Mouse (Mus musculus): Measurements from ENCODE around the gene Ntn5. TPM values are rescaled to one million over a fixed set of nuclear protein-coding genes. Genes with fewer than 3 reads are reported as not detected.

Ntn5 gene
- polyA plus RNA-seq, 1 experiment from 2014 or later = not detected

DNA sequence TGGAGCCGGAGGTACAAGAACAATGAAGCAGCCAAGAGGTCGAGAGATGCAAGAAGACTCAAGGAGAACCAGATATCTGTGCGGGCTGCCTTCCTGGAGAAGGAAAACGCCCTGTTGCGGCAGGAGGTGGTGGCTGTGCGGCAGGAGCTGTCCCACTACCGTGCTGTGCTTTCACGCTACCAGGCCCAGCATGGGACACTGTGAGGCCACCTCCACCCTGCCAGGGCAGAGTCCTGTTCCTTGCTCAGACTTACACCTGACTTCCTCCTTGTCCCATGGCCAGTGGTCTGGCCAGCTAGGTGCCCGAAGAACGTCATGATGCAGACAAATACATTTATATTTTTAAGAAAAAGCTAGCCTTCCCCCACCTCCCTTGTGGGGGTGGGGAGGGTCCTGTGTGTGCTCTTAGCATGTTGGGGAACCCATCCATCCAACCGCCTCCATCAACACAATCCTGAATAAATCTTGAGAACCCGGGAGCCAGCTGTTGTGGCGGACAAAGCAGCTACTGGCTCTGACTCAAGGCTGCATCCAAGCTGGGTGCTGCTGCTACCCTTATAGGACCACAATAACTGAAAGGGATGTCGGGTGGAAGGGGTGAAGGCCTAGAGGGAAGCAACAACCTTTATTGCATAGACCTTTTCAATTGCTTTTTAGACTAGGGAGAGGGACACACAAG lies 26.0 kb downstream of the Ntn5 start:
- Histone ChIP-seq H3K79me2 (ENCODE audit: inconsistent target) (peaks cover 66% of the 10 kb centered on the region), H3K27ac (no peak overlapping the region), H3K4me3 (ENCODE audit: inconsistent target) (no peak overlapping the region), H3K36me3 (ENCODE audit: inconsistent target) (peaks cover 43% of the 10 kb centered on the region)
- WGBS (ENCODE audit: missing documents) = 90% methylated on average over 14 of the region's 14 CpGs

DNA sequence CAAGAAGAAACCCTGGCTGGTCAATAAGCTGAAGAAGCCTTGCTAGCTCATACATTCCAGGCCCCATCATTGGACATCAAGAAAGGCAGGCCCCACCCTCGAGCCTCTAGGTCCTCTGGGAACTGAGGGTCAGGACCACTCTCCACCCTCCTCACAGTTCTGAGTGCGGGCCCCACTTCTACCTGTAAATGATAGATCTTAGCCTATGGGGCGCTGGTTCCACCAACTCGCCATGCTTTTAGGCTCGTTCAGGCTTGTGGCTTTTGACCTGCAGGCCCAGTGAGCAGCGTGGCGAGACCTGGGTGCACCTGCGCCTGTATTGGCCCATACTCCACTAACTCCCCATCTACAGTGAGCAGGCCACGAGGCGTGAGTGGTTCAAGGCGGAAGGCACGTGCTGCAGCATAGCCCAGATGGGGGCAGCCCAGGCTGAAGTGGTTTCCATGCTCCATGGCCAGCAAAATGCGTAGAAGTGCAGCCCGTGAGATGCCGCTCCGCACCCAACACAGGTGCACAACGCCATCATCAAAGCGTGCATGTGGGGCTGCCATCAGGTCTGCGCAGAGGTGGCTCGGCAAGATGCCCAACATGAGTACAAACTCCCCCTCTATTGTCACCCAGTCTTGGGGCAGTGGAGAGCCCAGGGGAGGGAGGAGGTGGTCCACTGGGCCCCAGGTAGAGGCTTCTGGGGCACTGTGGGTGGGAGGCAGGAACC lies 26.8 kb downstream of the Ntn5 start:
- 94% methylated on average over 20 of the region's 20 CpGs for WGBS (ENCODE audit: missing documents)
- Histone ChIP-seq H3K27ac (no peak overlapping the region), H3K79me2 (ENCODE audit: inconsistent target) (peaks cover 75% of the 10 kb centered on the region), H3K4me3 (ENCODE audit: inconsistent target) (no peak overlapping the region), H3K36me3 (ENCODE audit: inconsistent target) (peaks cover 43% of the 10 kb centered on the region)

DNA sequence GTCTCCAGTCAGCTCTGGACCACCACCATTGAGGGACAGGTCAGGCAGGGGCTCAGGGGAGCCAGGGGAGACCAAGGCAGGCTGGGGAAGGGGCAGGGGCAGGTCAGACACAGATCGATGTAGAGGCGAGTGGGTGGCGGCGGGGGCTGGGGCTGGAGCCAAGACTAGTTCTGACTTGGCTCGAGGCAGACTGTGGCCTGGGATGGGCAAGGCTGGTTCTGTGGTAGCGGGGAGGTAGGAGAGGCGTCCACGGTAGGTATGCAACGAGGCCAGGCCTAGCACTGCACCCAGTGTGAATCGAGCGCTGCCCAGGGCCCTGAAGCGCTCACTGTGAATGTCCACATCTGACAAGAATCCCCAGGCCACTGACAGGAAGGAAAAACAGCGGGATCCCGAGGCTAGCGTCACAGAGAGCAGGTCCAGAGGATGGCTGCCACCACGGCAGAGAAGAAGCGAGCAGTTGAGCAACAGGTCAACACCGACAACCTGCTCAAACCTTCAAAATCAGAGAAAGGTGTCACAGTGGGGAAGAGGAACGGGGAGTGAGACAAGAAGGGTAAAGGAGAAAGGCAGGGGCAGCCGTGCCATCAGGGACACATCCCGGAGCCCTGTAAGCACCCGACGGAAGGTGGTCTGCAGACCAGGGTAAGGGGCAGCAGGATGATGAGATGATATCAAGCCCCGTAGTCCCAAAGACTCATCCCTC lies 27.6 kb downstream of the Ntn5 start:
- WGBS (ENCODE audit: missing documents) = 89% methylated on average over 22 of the region's 24 CpGs
- H3K36me3 ChIP-seq (ENCODE audit: inconsistent target) = peaks cover 43% of the 10 kb centered on the region

DNA sequence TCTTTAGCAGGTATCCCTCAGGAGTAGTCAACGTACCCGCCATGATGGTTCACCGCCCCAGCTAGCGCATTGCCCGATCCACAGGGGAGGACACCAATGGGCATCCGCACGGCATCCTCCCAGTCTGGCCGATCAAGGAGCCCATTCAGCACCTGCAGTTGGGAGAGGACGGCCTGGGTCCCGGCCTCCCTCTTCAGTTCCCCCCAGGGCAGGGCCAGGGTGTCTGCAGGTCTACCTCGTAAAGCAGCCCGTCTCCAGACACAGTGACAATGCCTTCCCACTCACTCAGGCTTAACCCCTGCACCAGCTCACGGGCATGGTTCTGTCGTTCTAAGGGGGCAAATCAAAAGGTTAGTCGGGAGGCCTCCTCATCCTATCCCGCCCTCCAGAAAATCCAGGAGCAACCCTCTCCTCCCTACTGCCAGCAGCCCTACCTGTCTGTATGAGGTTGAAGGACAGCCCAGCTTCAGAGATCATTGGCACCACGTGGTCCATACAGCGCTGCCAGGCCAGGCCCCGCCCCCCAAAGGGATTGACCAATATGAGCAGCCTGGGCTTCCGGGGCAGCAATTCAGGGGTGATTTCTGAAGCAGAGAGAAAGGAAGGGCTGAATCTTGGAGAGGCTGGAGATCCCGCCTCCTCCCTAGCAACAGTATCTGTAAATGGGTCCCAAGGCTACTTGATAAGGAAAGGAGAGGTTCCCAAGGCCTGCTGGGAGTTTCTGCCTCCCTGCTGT lies 28.4 kb downstream of the Ntn5 start:
- H3K36me3 ChIP-seq (ENCODE audit: inconsistent target) = peaks cover 43% of the 10 kb centered on the region
- WGBS (ENCODE audit: missing documents) = 93% methylated on average over 20 of the region's 21 CpGs
- no peak overlapping the region for H3K27ac ChIP-seq
- peaks cover 80% of the 10 kb centered on the region for H3K79me2 ChIP-seq (ENCODE audit: inconsistent target)
- no peak overlapping the region for H3K4me3 ChIP-seq (ENCODE audit: inconsistent target)

More for the DNA sequence above, 27.6 kb downstream of the Ntn5 start:
- no peak overlapping the region for H3K4me3 ChIP-seq (ENCODE audit: inconsistent target)
- H3K27ac ChIP-seq = no peak overlapping the region
- H3K79me2 ChIP-seq (ENCODE audit: inconsistent target) = peaks cover 73% of the 10 kb centered on the region

DNA sequence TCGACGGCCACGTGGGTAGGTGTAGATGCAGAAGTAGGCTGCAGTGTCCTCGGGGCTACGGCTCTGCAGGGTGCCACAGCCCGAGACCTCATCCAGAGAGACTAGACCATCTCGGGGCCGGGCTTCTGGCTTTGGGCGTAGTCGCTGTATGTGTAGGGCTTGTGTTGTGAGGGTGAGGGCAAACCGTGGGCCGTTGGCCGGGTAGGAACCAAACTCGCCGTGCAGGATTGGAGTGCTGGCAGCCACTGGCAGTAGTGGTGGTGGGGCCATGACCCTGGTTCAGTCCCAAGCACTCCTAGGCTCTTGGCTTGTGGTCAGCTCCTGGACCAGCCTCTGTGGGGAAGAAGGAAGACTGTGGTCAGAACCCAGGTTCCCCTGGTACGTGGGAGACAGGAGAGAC lies 29.6 kb downstream of the Ntn5 start:
- peaks cover 43% of the 10 kb centered on the region for H3K36me3 ChIP-seq (ENCODE audit: inconsistent target)

DNA sequence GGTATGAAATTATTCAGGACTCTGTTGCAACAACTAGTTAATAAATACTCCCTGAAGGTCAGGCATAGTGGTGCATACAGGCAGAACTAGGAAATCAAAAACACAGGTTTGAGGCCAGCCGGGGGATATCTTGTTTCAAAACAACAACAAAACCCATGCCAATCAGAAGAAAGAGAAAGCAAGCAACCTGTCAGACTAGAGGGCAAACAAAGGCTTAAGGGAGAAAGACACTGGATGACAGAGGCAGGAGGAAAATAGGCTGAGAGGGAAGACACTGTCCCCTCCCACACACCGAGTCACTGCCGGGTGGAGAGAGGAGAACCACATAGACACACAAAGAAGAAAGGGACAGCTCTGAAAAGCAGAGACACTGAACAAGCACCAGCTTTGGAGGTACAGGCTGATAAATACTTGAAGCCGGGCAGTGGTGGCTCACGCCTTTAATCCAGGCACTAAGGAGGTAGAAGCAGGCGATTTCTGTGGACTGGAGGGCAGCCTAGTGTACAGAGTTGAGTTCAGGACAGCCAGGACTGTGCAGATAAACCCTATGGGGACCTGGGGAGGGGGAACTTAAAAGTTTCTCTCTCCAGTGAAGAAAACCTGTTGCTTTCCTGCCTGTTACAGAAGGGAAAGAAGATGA lies 30.2 kb downstream of the Ntn5 start:
- WGBS (ENCODE audit: missing documents) = 88% methylated on average over 6 of the region's 6 CpGs
- Histone ChIP-seq H3K27ac (peak overlapping the region; percentile 58), H3K4me3 (ENCODE audit: inconsistent target) (peak overlapping the region; percentile 78), H3K79me2 (ENCODE audit: inconsistent target) (peaks cover 87% of the 10 kb centered on the region), H3K36me3 (ENCODE audit: inconsistent target) (peaks cover 43% of the 10 kb centered on the region)

More for the DNA sequence above, 29.6 kb downstream of the Ntn5 start:
- H3K4me3 ChIP-seq (ENCODE audit: inconsistent target) = no peak overlapping the region
- no peak overlapping the region for H3K27ac ChIP-seq
- WGBS (ENCODE audit: missing documents) = 89% methylated on average over 13 of the region's 16 CpGs
- peaks cover 85% of the 10 kb centered on the region for H3K79me2 ChIP-seq (ENCODE audit: inconsistent target)

DNA sequence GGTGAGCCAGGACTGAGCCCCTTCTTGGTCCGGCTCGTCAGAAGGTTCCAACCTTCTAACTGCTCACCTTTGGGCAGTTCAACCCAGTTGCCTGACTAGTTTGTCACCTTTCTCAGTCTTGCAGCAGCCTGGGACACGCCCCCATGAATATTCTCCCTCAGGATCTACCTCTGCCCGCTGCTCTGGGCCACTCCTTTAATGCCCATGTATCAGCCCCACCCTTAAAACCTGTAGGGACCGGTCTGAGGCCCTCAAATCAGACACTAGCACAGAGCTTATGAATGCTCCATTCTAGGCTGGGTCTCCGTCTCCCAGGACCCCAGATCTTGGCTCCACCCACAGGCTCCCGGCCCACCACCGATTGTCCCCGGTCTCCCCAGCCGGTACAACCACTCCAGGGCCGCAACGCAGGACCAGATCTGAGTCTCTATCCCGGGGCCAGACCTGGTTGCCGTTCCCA lies 30.8 kb downstream of the Ntn5 start:
- Histone ChIP-seq H3K36me3 (ENCODE audit: inconsistent target) (peaks cover 43% of the 10 kb centered on the region), H3K4me3 (ENCODE audit: inconsistent target) (peak overlapping the region; percentile 78), H3K27ac (peak overlapping the region; percentile 58), H3K79me2 (ENCODE audit: inconsistent target) (peaks cover 87% of the 10 kb centered on the region)
- WGBS (ENCODE audit: missing documents) = 14% methylated on average over 14 of the region's 14 CpGs

DNA sequence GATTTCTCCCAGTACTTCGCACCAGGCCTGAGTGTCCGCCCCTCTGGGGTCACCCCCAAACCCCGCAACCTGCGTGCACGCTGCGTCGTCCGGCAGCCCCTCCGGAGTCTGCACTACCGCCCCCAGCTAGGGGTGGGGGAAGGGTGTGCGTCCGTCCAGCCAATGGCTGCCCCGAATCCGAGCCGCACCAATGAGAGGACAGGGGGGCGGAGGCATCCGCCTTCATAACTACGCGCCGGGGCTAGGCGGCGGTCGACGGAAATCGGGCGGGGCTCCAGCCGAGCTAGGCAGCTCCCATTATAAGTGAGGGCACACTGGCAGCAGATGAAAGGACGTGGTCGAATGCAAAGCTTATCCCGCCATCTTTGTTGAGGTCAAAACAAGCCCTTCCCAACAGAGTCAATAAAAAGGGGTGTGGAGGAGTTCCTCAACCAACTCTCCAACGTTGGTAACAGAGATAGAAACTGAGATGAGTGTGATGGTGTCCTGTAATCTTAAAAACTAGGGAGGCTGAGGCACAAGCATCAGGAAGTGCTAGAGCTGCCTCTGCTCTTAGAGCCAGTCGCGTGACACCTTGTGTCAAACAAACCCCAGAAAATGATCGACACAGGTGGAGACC lies 31.4 kb downstream of the Ntn5 start, which contains the start of gene Rpl18:
Gene Rpl18 (plus strand): TSS at position 368 of the 619 bp plus-strand sequence.
- peak within 1 kb of the TSS; percentile 78 for H3K4me3 ChIP-seq (ENCODE audit: inconsistent target)
- WGBS (ENCODE audit: missing documents) = 6% methylated on average over 34 of the region's 34 CpGs
- peaks cover 82% of the 10 kb centered on the region for H3K79me2 ChIP-seq (ENCODE audit: inconsistent target)
- peak within 1 kb of the TSS; percentile 98 for H3K27ac ChIP-seq
- H3K36me3 ChIP-seq (ENCODE audit: inconsistent target) = peaks cover 42% of the 10 kb centered on the region

DNA sequence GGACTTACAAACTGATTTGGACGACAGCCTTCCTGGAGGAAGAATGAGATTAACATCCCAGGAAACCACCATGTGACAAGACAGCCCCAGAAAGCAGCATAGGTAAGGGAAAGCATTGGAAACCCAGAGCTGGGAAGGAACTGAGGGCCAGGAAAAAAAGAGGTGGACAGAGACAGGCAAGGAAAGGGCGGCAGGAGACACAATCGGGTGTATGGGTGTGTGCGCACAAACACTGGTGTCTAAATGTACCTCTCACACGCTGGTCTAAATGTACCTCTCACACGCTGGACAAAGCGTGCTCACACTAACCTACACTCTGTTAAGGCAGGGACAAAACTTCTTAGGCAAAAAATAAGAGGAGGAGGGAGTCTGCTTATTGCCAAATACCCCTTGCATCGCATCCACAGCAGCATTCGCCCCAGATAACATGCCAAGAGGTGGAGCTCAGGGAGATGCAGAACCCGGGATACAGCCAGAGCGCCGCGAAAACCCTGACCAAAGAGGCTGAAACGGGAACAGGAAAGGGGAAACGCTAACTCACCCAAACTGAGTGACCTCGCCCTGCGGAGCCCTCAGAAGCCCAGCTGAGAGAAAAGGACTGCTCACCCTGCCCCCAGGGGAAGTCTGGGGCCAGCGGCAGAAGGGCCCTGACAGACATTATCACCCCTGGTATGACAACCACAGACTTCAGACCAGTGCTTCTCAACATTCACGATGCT lies 32.1 kb downstream of the Ntn5 start:
- H3K27ac ChIP-seq = peak overlapping the region; percentile 98
- H3K79me2 ChIP-seq (ENCODE audit: inconsistent target) = peaks cover 75% of the 10 kb centered on the region
- peak overlapping the region; percentile 73 for H3K4me3 ChIP-seq (ENCODE audit: inconsistent target)
- H3K36me3 ChIP-seq (ENCODE audit: inconsistent target) = peaks cover 35% of the 10 kb centered on the region
- WGBS (ENCODE audit: missing documents) = 31% methylated on average over 19 of the region's 19 CpGs

DNA sequence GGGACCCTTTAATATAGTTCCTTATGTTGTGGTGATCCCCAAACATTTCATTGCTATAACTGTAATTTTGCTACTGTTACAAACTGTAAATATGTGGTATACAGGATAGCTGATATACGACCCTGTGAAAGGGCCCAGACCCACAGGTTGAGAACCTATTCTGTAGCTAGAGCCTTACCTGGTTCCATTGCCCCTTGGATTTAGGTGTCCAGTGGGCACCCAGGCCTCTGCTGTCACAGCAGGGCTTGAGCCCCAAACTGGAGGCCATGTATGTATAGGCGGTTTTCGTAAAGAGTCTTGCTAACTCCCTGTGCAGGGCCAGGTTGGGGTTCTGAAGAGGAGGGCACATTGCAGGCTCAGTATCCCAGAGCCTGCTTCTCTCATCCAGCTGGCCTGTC lies 32.6 kb downstream of the Ntn5 start:
- Histone ChIP-seq H3K4me3 (ENCODE audit: inconsistent target) (peak overlapping the region; percentile 73), H3K27ac (peak overlapping the region; percentile 98), H3K36me3 (ENCODE audit: inconsistent target) (peaks cover 29% of the 10 kb centered on the region), H3K79me2 (ENCODE audit: inconsistent target) (peaks cover 71% of the 10 kb centered on the region)
- WGBS (ENCODE audit: missing documents) = 65% methylated on average over 3 of the region's 3 CpGs

DNA sequence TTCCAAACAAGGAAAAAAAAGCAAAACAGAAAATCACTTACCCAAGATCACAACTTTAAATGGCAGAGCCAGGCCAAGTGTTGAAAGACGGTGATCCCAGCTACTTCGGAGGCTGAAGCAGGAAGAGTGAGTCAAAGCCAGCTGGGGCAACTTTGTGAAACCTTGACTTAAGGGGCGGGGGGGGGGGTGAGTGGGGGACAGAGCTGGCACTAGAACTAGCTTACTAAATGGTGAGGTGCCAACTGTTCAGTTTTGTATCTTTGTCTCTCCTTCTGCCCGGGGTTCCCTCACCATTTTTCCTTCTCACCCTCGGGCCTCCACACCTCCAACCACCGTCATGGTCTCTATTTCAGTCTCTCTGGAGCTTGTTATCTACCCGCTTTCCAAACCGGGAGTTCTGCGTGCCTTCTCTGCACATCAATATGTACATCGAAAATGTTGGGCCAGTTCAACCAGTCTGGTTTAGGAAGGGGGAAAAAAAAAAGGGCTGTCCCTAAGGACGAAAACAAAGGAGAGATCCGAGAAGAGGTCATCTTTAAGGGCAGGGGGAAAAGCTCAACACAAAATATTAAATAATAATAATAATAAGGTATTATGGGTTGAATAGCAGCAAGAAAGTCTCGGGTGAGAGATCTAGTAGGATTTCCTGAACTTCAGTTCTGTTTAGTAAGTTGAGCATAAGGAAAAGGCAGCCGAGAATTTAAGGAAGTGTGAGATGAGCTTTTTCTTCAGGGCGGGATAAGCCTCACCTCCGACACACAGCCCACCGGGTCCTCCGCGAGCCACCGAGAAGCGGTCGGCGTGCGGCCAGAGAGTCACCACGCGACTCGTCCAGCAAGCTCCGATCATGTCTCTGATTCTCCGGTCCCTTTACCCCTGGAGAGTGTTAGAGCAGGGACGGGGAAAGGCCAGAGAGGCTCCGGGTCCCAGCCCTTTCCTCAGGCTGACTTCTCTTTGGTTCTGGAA lies 33.4 kb downstream of the Ntn5 start:
- WGBS (ENCODE audit: missing documents) = 5% methylated on average over 31 of the region's 31 CpGs
- Histone ChIP-seq H3K4me3 (ENCODE audit: inconsistent target) (peak overlapping the region; percentile 73), H3K36me3 (ENCODE audit: inconsistent target) (peaks cover 22% of the 10 kb centered on the region), H3K27ac (peak overlapping the region; percentile 98), H3K79me2 (ENCODE audit: inconsistent target) (peaks cover 63% of the 10 kb centered on the region)

DNA sequence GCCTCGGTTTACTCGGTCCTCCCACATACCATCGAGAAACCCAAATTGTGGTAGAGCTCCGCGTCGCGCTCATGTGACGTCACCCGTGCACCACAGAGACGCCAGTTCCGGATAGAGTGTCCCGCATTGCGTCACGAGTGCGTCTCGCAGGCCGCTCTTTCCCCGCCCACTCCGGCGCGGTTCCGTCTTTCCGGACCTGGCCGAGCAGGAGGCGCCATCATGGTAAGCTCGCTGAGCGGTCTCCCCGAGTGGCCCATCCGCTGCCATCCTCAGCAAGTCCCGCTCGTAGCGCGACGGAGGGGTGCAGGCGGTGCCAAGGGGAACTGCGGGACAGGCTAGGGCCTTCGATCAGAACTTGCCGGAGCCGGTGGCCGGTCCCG lies 34.1 kb downstream of the Ntn5 start, which contains the start of gene Sphk2:
Gene Sphk2 (minus strand): TSS at position 85 of the 380 bp plus-strand sequence.
- peaks cover 56% of the 10 kb centered on the region for H3K79me2 ChIP-seq (ENCODE audit: inconsistent target)

More for the DNA sequence above, 34.1 kb downstream of the Ntn5 start, which contains the start of gene Sphk2:
- Histone ChIP-seq H3K4me3 (ENCODE audit: inconsistent target) (peak within 1 kb of the TSS; percentile 81), H3K27ac (peak within 1 kb of the TSS; percentile 98), H3K36me3 (ENCODE audit: inconsistent target) (peaks cover 15% of the 10 kb centered on the region; the same call in 1 of the 2 replicates)
- WGBS (ENCODE audit: missing documents) = under 1% methylated on average over 41 of the region's 41 CpGs
